Mouse (Mus musculus) bone marrow macrophage, adult 2 months (primary cell): ENCODE results near the gene Calm2.

Experiments used
- CTCF ChIP-seq: IDR thresholded peaks from 2 replicates; pipeline ENCODE4 v1.5.1; 2012; ENCODE audit warnings: low read depth, mild to moderate bottlenecking, low read length, moderate library complexity
- POLR2A ChIP-seq: IDR thresholded peaks from 2 replicates; pipeline ENCODE4 v1.6.1; 2012; ENCODE audit warnings: mild to moderate bottlenecking, low read depth, low read length, borderline replicate concordance

DNA sequence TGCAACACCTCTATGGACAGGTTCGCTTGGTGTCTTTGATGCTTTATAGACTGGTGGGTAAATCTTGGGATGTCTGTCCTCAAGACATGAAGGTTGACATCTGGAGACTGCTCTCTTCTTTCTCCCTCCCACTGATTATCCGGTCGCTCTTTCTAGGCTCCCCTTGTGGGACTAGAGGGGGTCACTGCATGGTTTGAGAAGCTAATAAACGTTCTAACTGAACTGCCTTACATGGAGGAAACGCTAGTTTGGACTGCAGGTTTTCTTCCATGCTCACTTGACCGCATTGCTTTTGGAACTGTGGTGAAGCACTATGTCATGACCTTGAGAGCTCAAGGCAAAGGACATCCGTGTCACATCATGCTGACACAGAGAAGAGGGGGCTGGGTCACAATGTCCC, 6.6 kb upstream of the Calm2 start:
- no peak for TF ChIP-seq CTCF
- no peak for TF ChIP-seq POLR2A
